22 mouse cellular contexts compared by ENCODE assay signal in genomic region chr14:99127509-99127908, GRCm38 (mm10). TPM values are rescaled to one million over a fixed set of nuclear protein-coding genes. Genes with fewer than 3 reads are reported as not detected.
A peak's percentile ranks its signal among the peaks of the same experiment; 100 is the strongest.
DNase-seq lines count a peak whose midpoint lies in the region; ATAC-seq and TF ChIP-seq lines count a peak whose summit lies in the region.
"Had no signal": no experiment of that assay in that cellular context is flagged by ENCODE, and none has a peak within 500 bp of the region (broad histone marks: within the 10 kb centered on the region; RNA-seq: fewer than 3 reads in every experiment).

No protein-coding gene starts in this region.

- H3K4me1 ChIP-seq in liver, adult 2 months (ENCODE audit: control insufficient read depth, insufficient read depth, low read length): peaks cover 15% of the 10 kb centered on the region; the same call in 1 of the 2 replicates
- H3K4me1 ChIP-seq in liver, postnatal 0 days (ENCODE audit: insufficient read depth): no peaks in the 10 kb centered on the region
- H3K4me1 ChIP-seq in midbrain, embryonic 11.5 days (ENCODE audit: control insufficient read depth, insufficient read depth, low read length): no peaks in the 10 kb centered on the region
- no peaks in the 10 kb centered on the region for H3K4me1 ChIP-seq in midbrain, embryonic 14.5 days (ENCODE audit: control insufficient read depth, insufficient read depth, low read length)
- peaks cover 0 to 8% of the 10 kb centered on the region in 2 experiments; a peak in 1 of 4 replicates for H3K4me1 ChIP-seq in MEL (ENCODE audit: control insufficient read depth in 1 of 2, insufficient read depth in 2 of 2, low read length in 2 of 2)

- intact Hi-C loops in left cerebral cortex, postnatal 25 days (cut with DNase I): no loop called here

- H3K27me3 ChIP-seq in liver, adult 2 months (ENCODE audit: control insufficient read depth, insufficient read depth, low read length): no peaks in the 10 kb centered on the region
- H3K27me3 ChIP-seq in liver, postnatal 0 days (ENCODE audit: insufficient read depth, low read length): no peaks in the 10 kb centered on the region
- no peaks in the 10 kb centered on the region for H3K27me3 ChIP-seq in midbrain, embryonic 11.5 days (ENCODE audit: control insufficient read depth, insufficient read depth, low read length)
- no peaks in the 10 kb centered on the region for H3K27me3 ChIP-seq in midbrain, embryonic 14.5 days (ENCODE audit: control insufficient read depth, insufficient read depth, low read length)
- no peaks in the 10 kb centered on the region for H3K27me3 ChIP-seq in MEL (ENCODE audit: control insufficient read depth in 1 of 2, insufficient read depth in 2 of 2, low read length in 2 of 2)
- H3K27me3 ChIP-seq: CH12.LX, Patski had no signal

- no peaks in the 10 kb centered on the region for H3K79me2 ChIP-seq in liver, adult 2 months (ENCODE audit: control insufficient read depth, insufficient read depth, low read length)
- H3K79me2 ChIP-seq in MEL (ENCODE audit: control insufficient read depth, insufficient read depth, low read length, poor library complexity): no peaks in the 10 kb centered on the region

- H3K36me3 ChIP-seq in liver, adult 2 months (ENCODE audit: control insufficient read depth, insufficient read depth, low read length): peaks cover 3% of the 10 kb centered on the region; the same call in 1 of the 2 replicates
- no peaks in the 10 kb centered on the region for H3K36me3 ChIP-seq in liver, postnatal 0 days (replicated peaks; ENCODE audit: insufficient read depth, low read length)
- no peaks in the 10 kb centered on the region for H3K36me3 ChIP-seq in midbrain, embryonic 11.5 days (ENCODE audit: control insufficient read depth, insufficient read depth, low read length)
- H3K36me3 ChIP-seq in midbrain, embryonic 14.5 days (ENCODE audit: control insufficient read depth, insufficient read depth, low read length): 0 out of 2 replicates have a peak, but pooled peaks cover 7% of the 10 kb centered on the region
- H3K36me3 ChIP-seq in MEL (ENCODE audit: control insufficient read depth in 1 of 2, insufficient read depth in 2 of 2, low read length in 2 of 2): peaks cover 0 to 2% of the 10 kb centered on the region in 2 experiments; a peak in 3 of 4 replicates

- no peaks in the 10 kb centered on the region for H3K9me3 ChIP-seq in liver, postnatal 0 days (ENCODE audit: low read length)
- no peaks in the 10 kb centered on the region for H3K9me3 ChIP-seq in midbrain, embryonic 11.5 days (ENCODE audit: control insufficient read depth, low read length)
- H3K9me3 ChIP-seq in midbrain, embryonic 14.5 days (ENCODE audit: control insufficient read depth, low read length): no peaks in the 10 kb centered on the region
- no peaks in the 10 kb centered on the region for H3K9me3 ChIP-seq in MEL (replicated peaks; ENCODE audit: insufficient read depth, low read length)
- H3K9me3 ChIP-seq: G1E had no signal

- peak; percentile 85 for DNase-seq in liver, adult 2 months (ENCODE audit: extremely low read depth, low read depth, low spot score)
- no peak for DNase-seq in liver, postnatal 0 days
- DNase-seq in midbrain, embryonic 11.5 days (ENCODE audit: low spot score, missing footprints): peak; percentile 4
- DNase-seq in midbrain, embryonic 14.5 days: no peak
- peak; percentile 35 for DNase-seq in MEL (ENCODE audit: low read depth, low spot score)
- DNase-seq in left cerebral cortex, postnatal 25 days (ENCODE audit: low spot score in 2 of 2): no peak
- DNase-seq: adrenal gland, adult 2 months; adrenal gland, adult 8-10 months; adrenal gland, postnatal 10 days; adrenal gland, postnatal 14 days; adrenal gland, postnatal 25 days; adrenal gland, postnatal 36 days; B cell, adult 2 months; cerebellum, adult 11 months; cerebellum, adult 11-12 months; cerebellum, adult 18-20 months; cerebellum, adult 2 months had no signal

- WGBS in liver, adult 2 months: 10% methylated on average over 1 of the region's 1 CpGs
- 53% methylated on average over 1 of the region's 1 CpGs for WGBS in liver, postnatal 0 days (ENCODE audit: insufficient replicate concordance)
- 88% methylated on average over 1 of the region's 1 CpGs for WGBS in midbrain, embryonic 11.5 days
- 91% methylated on average over 1 of the region's 1 CpGs for WGBS in midbrain, embryonic 14.5 days

- no peak for TF ChIP-seq CTCF in liver, adult 2 months (IDR thresholded peaks at IDR 0.05; ENCODE audit: low read depth, low read length)
- no peak for TF ChIP-seq CTCF in liver, postnatal 0 days (IDR thresholded peaks at IDR 0.05; ENCODE audit: low read depth)
- no peak for TF ChIP-seq CTCF in MEL (IDR thresholded peaks at IDR 0.05 in 2 of 3, conservative IDR thresholded peaks at IDR 0.05 in 1 of 3; ENCODE audit: control insufficient read depth in 1 of 3, insufficient read depth in 1 of 3, low read depth in 2 of 3, low read length in 3 of 3, poor library complexity in 1 of 3, severe bottlenecking in 1 of 3)

- no peak overlapping the region for H3K9ac ChIP-seq in liver, adult 2 months (ENCODE audit: low read depth, low read length)
- no peak overlapping the region for H3K9ac ChIP-seq in liver, postnatal 0 days (replicated peaks)
- H3K9ac ChIP-seq in midbrain, embryonic 11.5 days (ENCODE audit: low read length): no peak overlapping the region
- no peak overlapping the region for H3K9ac ChIP-seq in midbrain, embryonic 14.5 days (replicated peaks; ENCODE audit: low read length)
- no peak overlapping the region for H3K9ac ChIP-seq in MEL (ENCODE audit: control insufficient read depth, low read depth, low read length, poor library complexity, severe bottlenecking)

- no peak overlapping the region for H3K4me3 ChIP-seq in liver, adult 2 months (ENCODE audit: insufficient read depth, low read depth, low read length)
- no peak overlapping the region for H3K4me3 ChIP-seq in liver, postnatal 0 days (ENCODE audit: low read depth, low read length)
- no peak overlapping the region for H3K4me3 ChIP-seq in midbrain, embryonic 11.5 days (ENCODE audit: low read depth, low read length)
- no peak overlapping the region for H3K4me3 ChIP-seq in midbrain, embryonic 14.5 days (replicated peaks; ENCODE audit: low read depth, low read length)
- H3K4me3 ChIP-seq in MEL (ENCODE audit: control insufficient read depth in 1 of 2, insufficient read depth in 1 of 2, low read depth in 2 of 2, low read length in 2 of 2): no peak overlapping the region

- no peak for TF ChIP-seq POLR2A in liver, adult 2 months (IDR thresholded peaks at IDR 0.05; ENCODE audit: extremely low read depth, insufficient read depth, low read length)
- no peak for TF ChIP-seq POLR2A in MEL (IDR thresholded peaks at IDR 0.05; ENCODE audit: control insufficient read depth in 1 of 2, insufficient read depth in 1 of 2, low read depth in 1 of 2, low read length in 2 of 2, poor library complexity in 1 of 2)

- ATAC-seq in liver, postnatal 0 days: no peak
- ATAC-seq in midbrain, embryonic 11.5 days (ENCODE audit: low FRiP score): no peak
- ATAC-seq in midbrain, embryonic 14.5 days (ENCODE audit: low FRiP score, low TSS enrichment): no peak
- ATAC-seq: activated CD4-positive, CD25-positive, alpha-beta regulatory T cell, adult 4 months; CD4-positive, CD25-positive, alpha-beta regulatory T cell, adult 4 months; Patski had no signal

- no peak for TF ChIP-seq EP300 in liver, postnatal 0 days (IDR thresholded peaks at IDR 0.05; ENCODE audit: low read depth)
- TF ChIP-seq EP300 in MEL (IDR thresholded peaks at IDR 0.05; ENCODE audit: low read depth in 1 of 2, low read length in 2 of 2): peak; percentile 41 to 61; a peak in 2 of 4 replicates

- H3K4me2 ChIP-seq in liver, postnatal 0 days (ENCODE audit: low read depth, low read length): no peak overlapping the region
- H3K4me2 ChIP-seq in midbrain, embryonic 11.5 days: no peak overlapping the region
- no peak overlapping the region for H3K4me2 ChIP-seq in midbrain, embryonic 14.5 days (ENCODE audit: low read length)

- no peak for TF ChIP-seq RAD21 in MEL (IDR thresholded peaks at IDR 0.05; ENCODE audit: low read depth, low read length)

- no peak overlapping the region for H3K27ac ChIP-seq in liver, adult 2 months (replicated peaks; ENCODE audit: insufficient read depth, low read depth, low read length)
- H3K27ac ChIP-seq in liver, postnatal 0 days (ENCODE audit: low read depth): no peak overlapping the region
- H3K27ac ChIP-seq in midbrain, embryonic 11.5 days (ENCODE audit: low read depth, low read length): no peak overlapping the region
- H3K27ac ChIP-seq in midbrain, embryonic 14.5 days (replicated peaks; ENCODE audit: low read depth, low read length): no peak overlapping the region
- no peak overlapping the region for H3K27ac ChIP-seq in MEL (ENCODE audit: control insufficient read depth, low read depth, low read length)

TF ChIP-seq in MEL, 35 proteins besides CTCF, POLR2A, EP300 and RAD21 (continues in another document):
- TF ChIP-seq TCF12 (IDR thresholded peaks at IDR 0.05; ENCODE audit: low read depth, low read length): peak; percentile 66; the same call in 1 of the 2 replicates
- TF ChIP-seq CHD1 (IDR thresholded peaks at IDR 0.05; ENCODE audit: low read depth, low read length): no peak
- TF ChIP-seq ETS1 (IDR thresholded peaks at IDR 0.05; ENCODE audit: low read depth, low read length): peak; percentile 68
- TF ChIP-seq RCOR1 (IDR thresholded peaks at IDR 0.05; ENCODE audit: low read depth, low read length): peak; percentile 36; the same call in 1 of the 2 replicates

RNA-seq across cellular contexts. Expression of gene Dis3, which starts 27.9 kb away (rescaled TPM):
- 7.3 and 7.8 TPM in 2 replicates for total RNA-seq in liver, adult 2 months (2014; rRNA removed)
- polyA plus RNA-seq in liver, adult 2 months (2012; rRNA removed): 2.0 and 2.5 TPM in 2 replicates
- 7.1 and 7.5 TPM in 2 replicates for polyA plus RNA-seq in liver, postnatal 0 days (2015; fragmentation: Nextera tagmentation; extraction: Ambion mirVana)
- 44.9 and 46.0 TPM in 2 replicates for polyA plus RNA-seq in midbrain, embryonic 11.5 days (2014; fragmentation: Nextera tagmentation; extraction: Ambion mirVana)
- polyA plus RNA-seq in midbrain, embryonic 14.5 days (2014; fragmentation: Nextera tagmentation; extraction: Ambion mirVana): 23.5 and 34.2 TPM in 2 replicates
- 42.2 and 43.5 TPM in 2 replicates for total RNA-seq in MEL (2012; rRNA removed)
- polyA plus RNA-seq in MEL (2012; ENCODE audit: insufficient read depth in 1 of 2, insufficient read length in 2 of 2, low read depth in 1 of 2, low replicate concordance in 2 of 2, missing spikeins in 1 of 2): 100 to 1,000 TPM in 1 of 2 experiments, 10 to 100 TPM in 1; 79.6 to 159 TPM
- total RNA-seq in left cerebral cortex, postnatal 25 days (2021): 10 to 100 TPM; 16.1 to 16.7 TPM

RNA-seq across cellular contexts. Expression of gene Pibf1, which starts 28.3 kb away (rescaled TPM):
- 6.4 and 8.3 TPM in 2 replicates for total RNA-seq in liver, adult 2 months (2014; rRNA removed)
- 0.70 and 0.97 TPM in 2 replicates for polyA plus RNA-seq in liver, adult 2 months (2012; rRNA removed)
- polyA plus RNA-seq in liver, postnatal 0 days (2015; fragmentation: Nextera tagmentation; extraction: Ambion mirVana): 4.7 and 4.9 TPM in 2 replicates
- polyA plus RNA-seq in midbrain, embryonic 11.5 days (2014; fragmentation: Nextera tagmentation; extraction: Ambion mirVana): 22.8 and 27.1 TPM in 2 replicates
- polyA plus RNA-seq in midbrain, embryonic 14.5 days (2014; fragmentation: Nextera tagmentation; extraction: Ambion mirVana): 18.5 and 19.3 TPM in 2 replicates
- total RNA-seq in MEL (2012; rRNA removed): 11.0 and 11.3 TPM in 2 replicates
- polyA plus RNA-seq in MEL (2012; ENCODE audit: insufficient read depth in 1 of 2, insufficient read length in 2 of 2, low read depth in 1 of 2, low replicate concordance in 2 of 2, missing spikeins in 1 of 2): 1 to 10 TPM in 1 of 2 experiments, not detected in 1; 8.4 TPM
- total RNA-seq in left cerebral cortex, postnatal 25 days (2021): 10 to 100 TPM; 13.5 to 13.9 TPM

Comparison
In these comparisons a context has a peak if more than half of its experiments do, and no peak if none do; other contexts are left out.
1. DNase-seq: peak in liver, adult 2 months (single experiment), midbrain, embryonic 11.5 days (single experiment) and MEL (single experiment); none in liver, postnatal 0 days (single experiment), midbrain, embryonic 14.5 days (single experiment) and left cerebral cortex, postnatal 25 days (0 of 2).